8 mouse cellular contexts compared by ENCODE assay signal in genomic region chr2:153346221-153347182, GRCm38 (mm10). TPM values are rescaled to one million over a fixed set of nuclear protein-coding genes. Genes with fewer than 3 reads are reported as not detected.
DNase-seq lines count a peak whose midpoint lies in the region; ATAC-seq and TF ChIP-seq lines count a peak whose summit lies in the region.

No protein-coding gene starts in this region.

- H3K9ac ChIP-seq in embryonic facial prominence, embryonic 11.5 days (replicated peaks; ENCODE audit: low read length): peak overlapping the region; percentile 98
- peak overlapping the region; percentile 90 for H3K9ac ChIP-seq in heart, embryonic 12.5 days
- H3K9ac ChIP-seq in kidney, embryonic 15.5 days: peak overlapping the region; percentile 97
- H3K9ac ChIP-seq in lung, embryonic 14.5 days: peak overlapping the region; percentile 99

- peak overlapping the region; percentile 98 for H3K27ac ChIP-seq in embryonic facial prominence, embryonic 11.5 days (replicated peaks; ENCODE audit: low read depth, low read length)
- H3K27ac ChIP-seq in heart, embryonic 12.5 days (ENCODE audit: poor library complexity, severe bottlenecking): peak overlapping the region; percentile 99
- peak overlapping the region; percentile 99 for H3K27ac ChIP-seq in kidney, embryonic 15.5 days
- peak overlapping the region; percentile 99 for H3K27ac ChIP-seq in lung, embryonic 14.5 days (ENCODE audit: low read depth)

- no peak for TF ChIP-seq CTCF in lung, embryonic 14.5 days (IDR thresholded peaks at IDR 0.05; ENCODE audit: low read depth)

- H3K36me3 ChIP-seq in embryonic facial prominence, embryonic 11.5 days (replicated peaks; ENCODE audit: control insufficient read depth, insufficient read depth, low read depth, low read length): no peaks in the 10 kb centered on the region
- peaks cover 11% of the 10 kb centered on the region for H3K36me3 ChIP-seq in heart, embryonic 12.5 days
- H3K36me3 ChIP-seq in kidney, embryonic 15.5 days: peaks cover 10% of the 10 kb centered on the region
- H3K36me3 ChIP-seq in lung, embryonic 14.5 days (ENCODE audit: insufficient read depth): peaks cover 14% of the 10 kb centered on the region; the same call in 1 of the 2 replicates

- DNase-seq in B cell, adult 2 months: peak; percentile 41 to 55
- DNase-seq in adrenal gland, adult 2 months: peak; percentile 79
- peak; percentile 92 for DNase-seq in embryonic facial prominence, embryonic 11.5 days (ENCODE audit: low spot score)
- peak; percentile 91 for DNase-seq in lung, embryonic 14.5 days
- DNase-seq in ovary, adult 18-20 months (ENCODE audit: low spot score): peak; percentile 60
- peak; percentile 76 for DNase-seq in thymus, postnatal 0 days (ENCODE audit: low spot score)

- peak overlapping the region; percentile 81 for H3K4me3 ChIP-seq in embryonic facial prominence, embryonic 11.5 days (ENCODE audit: low read depth, low read length)
- H3K4me3 ChIP-seq in heart, embryonic 12.5 days: peak overlapping the region; percentile 83
- H3K4me3 ChIP-seq in kidney, embryonic 15.5 days (replicated peaks): peak overlapping the region; percentile 73
- H3K4me3 ChIP-seq in lung, embryonic 14.5 days (ENCODE audit: low read depth, low read length): peak overlapping the region; percentile 86

- no peaks in the 10 kb centered on the region for H3K27me3 ChIP-seq in embryonic facial prominence, embryonic 11.5 days (ENCODE audit: control insufficient read depth, insufficient read depth, low read length)
- H3K27me3 ChIP-seq in heart, embryonic 12.5 days (replicated peaks): no peaks in the 10 kb centered on the region
- no peaks in the 10 kb centered on the region for H3K27me3 ChIP-seq in kidney, embryonic 15.5 days
- no peaks in the 10 kb centered on the region for H3K27me3 ChIP-seq in lung, embryonic 14.5 days (ENCODE audit: insufficient read depth, low read length)

- H3K4me2 ChIP-seq in embryonic facial prominence, embryonic 11.5 days (ENCODE audit: low read depth, low read length): peak overlapping the region; percentile 65
- H3K4me2 ChIP-seq in heart, embryonic 12.5 days: peak overlapping the region; percentile 87
- peak overlapping the region; percentile 68 for H3K4me2 ChIP-seq in kidney, embryonic 15.5 days
- peak overlapping the region; percentile 85 for H3K4me2 ChIP-seq in lung, embryonic 14.5 days

- under 1% methylated on average over 41 of the region's 76 CpGs for WGBS in embryonic facial prominence, embryonic 11.5 days
- 3% methylated on average over 49 of the region's 76 CpGs for WGBS in heart, embryonic 12.5 days
- under 1% methylated on average over 51 of the region's 76 CpGs for WGBS in kidney, embryonic 15.5 days
- WGBS in lung, embryonic 14.5 days: under 1% methylated on average over 55 of the region's 76 CpGs

- 0 out of 2 replicates have a peak, but pooled peaks cover 2% of the 10 kb centered on the region for H3K4me1 ChIP-seq in embryonic facial prominence, embryonic 11.5 days (ENCODE audit: control insufficient read depth, insufficient read depth, low read length)
- peaks cover 33% of the 10 kb centered on the region for H3K4me1 ChIP-seq in heart, embryonic 12.5 days (replicated peaks)
- H3K4me1 ChIP-seq in kidney, embryonic 15.5 days: peaks cover 40% of the 10 kb centered on the region
- H3K4me1 ChIP-seq in lung, embryonic 14.5 days (ENCODE audit: insufficient read depth): peaks cover 22% of the 10 kb centered on the region

- no peaks in the 10 kb centered on the region for H3K9me3 ChIP-seq in embryonic facial prominence, embryonic 11.5 days (replicated peaks; ENCODE audit: control insufficient read depth, low read length)
- no peaks in the 10 kb centered on the region for H3K9me3 ChIP-seq in heart, embryonic 12.5 days (replicated peaks)
- H3K9me3 ChIP-seq in kidney, embryonic 15.5 days (replicated peaks): no peaks in the 10 kb centered on the region
- H3K9me3 ChIP-seq in lung, embryonic 14.5 days (ENCODE audit: low read depth, low read length): no peaks in the 10 kb centered on the region

- peak; percentile 24; the same call in 1 of the 2 replicates for ATAC-seq in embryonic facial prominence, embryonic 11.5 days (replicated peaks; ENCODE audit: insufficient number of reproducible peaks, low FRiP score, low TSS enrichment, low read depth)
- ATAC-seq in heart, embryonic 12.5 days (ENCODE audit: insufficient number of reproducible peaks, low FRiP score): peak; percentile 83
- ATAC-seq in kidney, embryonic 15.5 days (replicated peaks; ENCODE audit: low FRiP score): peak; percentile 62
- ATAC-seq in lung, embryonic 14.5 days (ENCODE audit: insufficient read depth): peak; percentile 60

RNA-seq across cellular contexts. Expression of gene Asxl1, which starts 0.9 kb away (rescaled TPM):
- total RNA-seq in adrenal gland, adult 2 months (2021): 10 to 100 TPM; 20.5 to 24.7 TPM
- 7.3 and 7.5 TPM in 2 replicates for polyA plus RNA-seq in adrenal gland, adult 2 months (2012; rRNA removed)
- 20.4 and 21.0 TPM in 2 replicates for polyA plus RNA-seq in embryonic facial prominence, embryonic 11.5 days (2014; fragmentation: Nextera tagmentation; extraction: Ambion mirVana)
- 14.4 TPM in 2 replicates for polyA plus RNA-seq in heart, embryonic 12.5 days (2016; fragmentation: Nextera tagmentation; extraction: Ambion mirVana)
- 11.2 and 12.2 TPM in 2 replicates for polyA plus RNA-seq in kidney, embryonic 15.5 days (2015; fragmentation: Nextera tagmentation; extraction: Ambion mirVana)
- 23.7 and 26.0 TPM in 2 replicates for polyA plus RNA-seq in lung, embryonic 14.5 days (2014; fragmentation: Nextera tagmentation; extraction: Ambion mirVana)
- 13.3 and 15.6 TPM in 2 replicates for polyA plus RNA-seq in thymus, postnatal 0 days (2015; fragmentation: Nextera tagmentation; extraction: Ambion mirVana)

RNA-seq across cellular contexts. Expression of gene Kif3b, which starts 55.3 kb away (rescaled TPM):
- 10 to 100 TPM; 26.3 to 29.5 TPM for total RNA-seq in adrenal gland, adult 2 months (2021)
- 3.7 and 4.3 TPM in 2 replicates for polyA plus RNA-seq in adrenal gland, adult 2 months (2012; rRNA removed)
- polyA plus RNA-seq in embryonic facial prominence, embryonic 11.5 days (2014; fragmentation: Nextera tagmentation; extraction: Ambion mirVana): 6.9 and 7.6 TPM in 2 replicates
- polyA plus RNA-seq in heart, embryonic 12.5 days (2016; fragmentation: Nextera tagmentation; extraction: Ambion mirVana): 5.0 and 5.5 TPM in 2 replicates
- 8.1 and 9.0 TPM in 2 replicates for polyA plus RNA-seq in kidney, embryonic 15.5 days (2015; fragmentation: Nextera tagmentation; extraction: Ambion mirVana)
- 4.8 TPM in 2 replicates for polyA plus RNA-seq in lung, embryonic 14.5 days (2014; fragmentation: Nextera tagmentation; extraction: Ambion mirVana)
- 6.5 and 7.3 TPM in 2 replicates for polyA plus RNA-seq in thymus, postnatal 0 days (2015; fragmentation: Nextera tagmentation; extraction: Ambion mirVana)

Comparison
In these comparisons a context has a peak if more than half of its experiments do, and no peak if none do; other contexts are left out.
1. Peak in every context shown above with its lines: DNase-seq, ATAC-seq, H3K4me3 ChIP-seq and H3K27ac ChIP-seq.
2. ATAC-seq: peak in every context shown above with its lines; median percentile 83 in heart, embryonic 12.5 days; 62 in kidney, embryonic 15.5 days; 60 in lung, embryonic 14.5 days; 24 in embryonic facial prominence, embryonic 11.5 days.